Mouse (Mus musculus) neural tube, embryonic 15.5 days (tissue): Measurements from ENCODE around the gene Akap6. TPM values are rescaled to one million over a fixed set of nuclear protein-coding genes. Genes with fewer than 3 reads are reported as not detected.
A peak's percentile ranks its signal among the peaks of the same experiment; 100 is the strongest.

Source experiments
- ATAC-seq: fragments of 200-750 bp; cut with Nextera tagmentation; 2 replicates; pipeline ENCODE4 v1.8.0; 2017; ENCODE audit warnings: mild to moderate bottlenecking, moderate TSS enrichment, moderate library complexity; ENCODE audit not compliant: low FRiP score
- H3K27ac ChIP-seq: fragments of 300-500 bp; sonication (generic); replicated peaks from 2 replicates; pipeline ENCODE4 v1.5.1; 2015; ENCODE audit warnings: mild to moderate bottlenecking, inconsistent platforms
- H3K27me3 ChIP-seq: fragments of 300-500 bp; sonication (generic); replicated peaks from 2 replicates; pipeline ENCODE4 v1.6.1; 2015; ENCODE audit warnings: inconsistent platforms
- H3K36me3 ChIP-seq: fragments of 300-500 bp; sonication (generic); 2 replicates; pipeline ENCODE4 v1.6.1; 2015; ENCODE audit warnings: inconsistent platforms
- H3K4me1 ChIP-seq: fragments of 300-500 bp; sonication (generic); 2 replicates; pipeline ENCODE4 v1.6.1; 2015; ENCODE audit warnings: inconsistent platforms
- H3K4me2 ChIP-seq: fragments of 300-500 bp; sonication (generic); 2 replicates; pipeline ENCODE4 v1.6.1; 2015; ENCODE audit warnings: inconsistent platforms, mild to moderate bottlenecking, moderate library complexity
- H3K4me3 ChIP-seq: fragments of 300-500 bp; sonication (generic); replicated peaks from 2 replicates; pipeline ENCODE4 v1.5.1; 2015; ENCODE audit warnings: mild to moderate bottlenecking, inconsistent platforms
- H3K9ac ChIP-seq: fragments of 300-500 bp; sonication (generic); replicated peaks from 2 replicates; pipeline ENCODE4 v1.6.1; 2015; ENCODE audit warnings: mild to moderate bottlenecking, inconsistent platforms
- H3K9me3 ChIP-seq: fragments of 300-500 bp; sonication (generic); replicated peaks from 2 replicates; pipeline ENCODE4 v1.6.1; 2016; ENCODE audit warnings: inconsistent platforms
- WGBS: fragments of 180-500 bp; shearing (Covaris S2); methylation state at CpG from one replicate; pipeline ENCODE4 v1.1.7; 2015; ENCODE audit warnings: mixed read lengths; 5-methylcytosine and 5-hydroxymethylcytosine counted together
- polyA plus RNA-seq: library from polyadenylated mRNA; unstranded; fragments of >200 nt; fragmentation: Nextera tagmentation; extraction: Ambion mirVana; gene quantifications from 2 replicates; pipeline ENCODE4 v1.2.1, GENCODE M21; 2015

The Akap6 gene
- polyA plus RNA-seq, 1 experiment from 2014 or later: 24.4 TPM

DNA sequence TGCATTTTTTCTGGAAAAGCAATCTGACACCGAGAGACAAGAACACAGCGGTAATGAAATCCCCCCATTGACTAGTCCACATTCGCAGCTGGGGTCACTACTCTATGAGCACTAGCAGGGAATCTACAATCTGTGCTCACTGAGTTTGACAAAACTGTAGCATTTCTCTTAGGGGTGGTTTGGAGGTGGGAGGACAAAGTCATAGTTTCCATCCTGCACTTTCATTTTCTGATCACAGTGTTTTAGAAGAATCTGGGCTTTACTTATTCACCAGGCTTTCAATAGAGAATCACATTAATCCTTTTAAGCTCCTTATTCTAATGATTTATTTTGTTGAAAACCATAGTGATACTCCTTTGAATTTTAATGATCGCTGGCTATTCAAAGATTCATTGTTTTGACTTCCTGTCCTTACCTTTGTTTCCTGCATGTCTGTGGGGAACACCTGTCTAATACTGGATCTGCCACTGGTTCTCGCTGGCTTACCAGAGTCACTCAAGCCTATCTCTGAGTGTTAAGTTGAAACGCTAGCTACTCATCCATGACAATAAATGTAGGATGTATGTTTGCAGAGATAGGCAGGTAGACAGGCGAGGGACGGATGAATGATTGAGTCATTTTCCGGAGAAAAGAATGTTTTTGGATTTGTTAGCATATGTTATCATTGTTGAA lies 325.5 kb downstream of the Akap6 start:
- ATAC-seq: no peak

DNA sequence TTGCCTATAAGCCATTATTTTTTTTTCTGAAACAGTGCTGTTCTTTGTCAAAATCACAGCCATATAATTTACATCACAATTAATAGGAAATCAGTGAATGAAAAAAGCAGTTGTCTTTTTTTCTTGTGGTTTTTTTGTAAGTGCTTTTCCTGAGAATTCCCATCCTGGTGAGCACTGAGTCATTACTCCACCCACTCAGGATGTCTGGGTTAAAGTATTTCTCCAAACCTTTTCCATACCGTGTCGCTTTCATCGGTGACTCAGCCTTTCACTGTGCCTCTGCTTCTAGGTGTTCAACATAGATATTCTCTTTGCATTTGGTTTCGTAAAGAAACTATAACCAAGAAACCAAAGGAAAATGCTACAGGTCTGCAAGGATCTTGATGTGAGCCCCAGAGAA lies 328.1 kb downstream of the Akap6 start:
- Histone ChIP-seq H3K27ac (no peak overlapping the region), H3K4me2 (no peak overlapping the region), H3K36me3 (no peaks in the 10 kb centered on the region), H3K9me3 (no peaks in the 10 kb centered on the region), H3K4me1 (peaks cover 5% of the 10 kb centered on the region; the same call in 1 of the 2 replicates), H3K27me3 (no peaks in the 10 kb centered on the region), H3K4me3 (no peak overlapping the region), H3K9ac (no peak overlapping the region)
- ATAC-seq: no peak
- WGBS: 80% methylated on average over 4 of the region's 4 CpGs

More for the DNA sequence above, 325.5 kb downstream of the Akap6 start:
- Histone ChIP-seq H3K36me3 (no peaks in the 10 kb centered on the region), H3K4me1 (peaks cover 5% of the 10 kb centered on the region; the same call in 1 of the 2 replicates), H3K27me3 (no peaks in the 10 kb centered on the region), H3K27ac (no peak overlapping the region), H3K9ac (no peak overlapping the region), H3K4me2 (no peak overlapping the region), H3K4me3 (no peak overlapping the region), H3K9me3 (no peaks in the 10 kb centered on the region)
- WGBS: 73% methylated on average over 9 of the region's 9 CpGs

DNA sequence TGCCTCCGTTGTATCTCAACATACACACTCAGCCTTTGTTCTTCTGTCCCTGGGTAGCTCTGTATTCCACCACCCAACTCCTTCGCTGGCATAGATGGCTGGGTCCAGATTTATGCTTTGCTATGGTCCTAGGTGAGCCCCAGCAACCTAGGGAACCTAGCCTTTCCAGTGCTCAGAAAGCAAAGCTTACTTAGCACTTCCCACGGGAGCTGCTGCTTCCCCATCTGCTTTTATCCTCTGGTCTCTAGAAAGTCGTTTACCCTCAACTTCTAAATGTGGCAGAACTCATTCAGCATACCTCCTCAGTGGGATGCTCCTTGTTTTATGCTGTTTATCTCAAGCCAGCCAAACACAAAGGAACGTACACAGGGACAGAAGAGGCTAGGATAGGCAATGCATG lies 329.7 kb downstream of the Akap6 start:
- no peaks in the 10 kb centered on the region for H3K9me3 ChIP-seq
- no peaks in the 10 kb centered on the region for H3K27me3 ChIP-seq
- H3K9ac ChIP-seq: no peak overlapping the region
- peaks cover 18% of the 10 kb centered on the region for H3K4me1 ChIP-seq
- no peak overlapping the region for H3K4me3 ChIP-seq
- 52% methylated on average over 5 of the region's 5 CpGs for WGBS
- H3K27ac ChIP-seq: no peak overlapping the region
- H3K4me2 ChIP-seq: no peak overlapping the region
- H3K36me3 ChIP-seq: no peaks in the 10 kb centered on the region
- no peak for ATAC-seq

DNA sequence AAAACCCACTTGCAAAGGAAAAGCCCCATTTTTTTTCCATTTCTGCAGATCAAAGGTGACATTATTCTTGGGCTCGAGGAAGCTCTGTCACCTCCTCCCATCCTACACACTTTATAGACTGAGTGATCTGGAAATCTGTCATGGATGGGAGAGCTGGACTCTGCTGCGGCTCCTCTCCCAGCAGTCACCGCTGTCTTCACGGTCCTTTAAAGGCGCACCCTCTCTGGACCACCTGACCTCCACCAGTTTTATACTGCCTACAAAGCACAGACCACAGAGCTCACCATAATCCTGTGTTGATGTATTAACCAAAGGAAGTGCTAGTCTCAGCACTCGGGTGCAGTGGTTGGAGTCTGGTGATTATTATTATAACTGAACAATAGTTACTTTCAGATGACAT lies 330.7 kb downstream of the Akap6 start:
- no peak overlapping the region for H3K4me2 ChIP-seq
- ATAC-seq: no peak
- H3K27me3 ChIP-seq: no peaks in the 10 kb centered on the region
- no peak overlapping the region for H3K4me3 ChIP-seq
- H3K9me3 ChIP-seq: no peaks in the 10 kb centered on the region
- WGBS: 65% methylated on average over 6 of the region's 6 CpGs
- H3K27ac ChIP-seq: no peak overlapping the region
- H3K4me1 ChIP-seq: peaks cover 21% of the 10 kb centered on the region
- H3K9ac ChIP-seq: no peak overlapping the region
- H3K36me3 ChIP-seq: no peaks in the 10 kb centered on the region

DNA sequence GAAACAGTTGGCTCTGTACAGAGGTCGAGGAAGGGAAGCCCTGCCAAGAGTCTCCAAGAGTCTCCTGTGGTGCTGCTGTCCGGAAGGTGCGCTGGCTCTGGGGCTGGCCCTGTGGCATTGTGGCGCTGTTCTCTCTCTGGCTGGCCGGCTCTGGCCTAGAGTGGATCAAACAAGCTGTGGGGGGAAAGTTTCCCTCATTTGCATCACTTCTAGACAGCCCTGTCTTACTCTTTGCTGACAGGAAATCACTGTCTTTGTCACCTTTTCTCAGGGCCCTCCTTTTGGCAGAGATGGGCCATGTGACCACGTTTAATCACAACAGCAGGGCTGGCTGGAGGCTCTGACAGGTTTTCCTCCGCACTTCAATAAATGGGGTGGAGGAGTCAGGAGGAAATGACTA lies 333.6 kb downstream of the Akap6 start:
- Histone ChIP-seq H3K27ac (peak overlapping the region; percentile 75), H3K9me3 (no peaks in the 10 kb centered on the region), H3K36me3 (no peaks in the 10 kb centered on the region), H3K27me3 (no peaks in the 10 kb centered on the region), H3K4me2 (peak overlapping the region; percentile 34; the same call in 1 of the 2 replicates), H3K4me1 (peaks cover 21% of the 10 kb centered on the region), H3K4me3 (no peak overlapping the region), H3K9ac (no peak overlapping the region)
- peak; percentile 74 for ATAC-seq
- 5% methylated on average over 7 of the region's 7 CpGs for WGBS

DNA sequence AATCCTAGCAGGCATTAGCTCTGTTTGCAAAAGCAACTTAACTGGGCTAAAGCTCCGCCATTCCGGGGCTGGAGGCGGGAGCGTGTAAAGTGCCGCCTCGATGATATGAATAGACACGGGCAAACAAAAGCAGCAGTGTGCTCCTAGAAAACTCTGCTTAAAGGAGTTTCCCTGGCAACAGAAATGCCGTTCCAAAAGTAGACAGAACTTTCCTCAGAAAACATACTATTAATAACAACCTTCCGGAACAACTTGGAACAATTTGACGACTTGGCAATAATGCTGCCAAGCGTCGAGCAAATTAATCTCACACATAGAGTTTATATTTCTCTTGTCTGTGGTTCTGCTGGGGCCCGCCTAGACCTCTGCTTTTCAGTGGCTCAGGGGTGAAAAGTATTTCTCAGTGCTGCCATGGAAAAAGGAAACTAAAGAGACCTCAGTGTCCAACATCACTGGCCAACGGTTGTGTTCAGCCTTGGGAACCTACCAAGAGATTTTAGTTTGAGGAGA lies 334.3 kb downstream of the Akap6 start:
- Histone ChIP-seq H3K27ac (peak overlapping the region; percentile 75), H3K9ac (no peak overlapping the region), H3K9me3 (no peaks in the 10 kb centered on the region), H3K4me3 (no peak overlapping the region), H3K4me1 (peaks cover 21% of the 10 kb centered on the region), H3K4me2 (peak overlapping the region; percentile 34; the same call in 1 of the 2 replicates), H3K36me3 (no peaks in the 10 kb centered on the region), H3K27me3 (no peaks in the 10 kb centered on the region)
- ATAC-seq: peak; percentile 83
- WGBS: 7% methylated on average over 14 of the region's 14 CpGs

DNA sequence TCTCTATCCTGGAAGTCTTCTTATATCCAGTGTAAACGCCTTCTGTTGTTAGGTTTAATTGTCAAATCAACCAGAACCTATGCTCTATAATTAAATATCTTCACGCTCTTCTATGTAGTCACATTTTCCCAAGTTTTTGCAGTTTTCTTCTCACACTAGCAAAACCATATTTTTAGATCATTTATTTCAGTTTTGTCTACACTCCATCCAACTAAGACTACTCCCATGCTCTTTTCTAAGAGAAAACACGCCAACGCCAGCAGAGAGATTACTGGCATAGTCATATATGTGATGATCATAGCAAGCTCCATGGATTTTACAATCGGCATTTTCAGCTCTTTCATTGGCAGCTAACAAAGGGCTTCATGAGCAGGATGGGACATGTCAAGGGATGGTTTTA lies 341.5 kb downstream of the Akap6 start:
- Histone ChIP-seq H3K9ac (no peak overlapping the region), H3K4me1 (no peaks in the 10 kb centered on the region), H3K4me3 (no peak overlapping the region), H3K36me3 (no peaks in the 10 kb centered on the region), H3K27ac (no peak overlapping the region), H3K4me2 (no peak overlapping the region), H3K9me3 (no peaks in the 10 kb centered on the region), H3K27me3 (no peaks in the 10 kb centered on the region)
- WGBS: 90% methylated on average over 5 of the region's 5 CpGs
- ATAC-seq: no peak

DNA sequence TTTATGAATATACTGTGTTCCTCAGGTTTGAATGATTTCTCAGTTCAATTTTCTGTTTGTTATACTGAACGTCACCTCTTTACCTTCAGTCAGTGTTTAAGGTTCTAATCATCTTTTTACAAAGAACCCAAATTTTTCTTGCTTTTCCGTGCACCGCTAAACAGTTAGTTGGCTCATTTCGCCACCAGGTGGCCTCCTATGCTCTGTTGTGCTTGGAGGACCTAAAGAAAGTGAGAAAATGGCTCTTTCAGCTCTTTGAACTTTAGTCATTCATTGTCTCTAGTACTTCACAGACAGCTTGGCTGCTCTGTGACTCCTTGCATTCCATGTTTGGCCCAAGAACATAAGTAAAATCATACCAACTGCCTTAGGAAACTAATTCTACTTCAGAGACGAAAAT lies 343.6 kb downstream of the Akap6 start:
- 22% methylated on average over 5 of the region's 5 CpGs for WGBS
- Histone ChIP-seq H3K9ac (no peak overlapping the region), H3K4me1 (no peaks in the 10 kb centered on the region), H3K27ac (no peak overlapping the region), H3K4me3 (no peak overlapping the region), H3K4me2 (no peak overlapping the region), H3K9me3 (no peaks in the 10 kb centered on the region), H3K36me3 (no peaks in the 10 kb centered on the region), H3K27me3 (no peaks in the 10 kb centered on the region)
- no peak for ATAC-seq

DNA sequence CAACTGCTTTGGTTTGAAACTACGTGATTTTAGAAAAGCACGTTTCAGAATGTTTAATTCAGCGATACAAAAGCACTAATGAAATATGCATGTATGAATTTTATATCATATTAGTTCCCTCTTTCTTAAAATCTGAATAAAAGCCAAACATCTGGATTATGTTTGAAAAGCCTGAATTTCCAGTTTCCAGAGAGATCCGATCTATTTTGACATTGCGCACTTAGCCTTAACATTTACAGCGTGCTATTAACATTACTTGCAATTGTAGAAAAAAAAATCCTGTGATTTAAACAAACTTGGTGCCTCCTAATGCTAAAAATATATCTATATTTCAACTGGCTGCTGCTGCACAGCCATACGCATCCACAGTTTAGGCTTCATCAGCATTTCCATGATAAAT lies 358.4 kb downstream of the Akap6 start:
- Histone ChIP-seq H3K9ac (no peak overlapping the region), H3K4me2 (no peak overlapping the region), H3K4me3 (no peak overlapping the region), H3K27ac (no peak overlapping the region), H3K4me1 (peaks cover 18% of the 10 kb centered on the region), H3K36me3 (no peaks in the 10 kb centered on the region), H3K9me3 (no peaks in the 10 kb centered on the region), H3K27me3 (no peaks in the 10 kb centered on the region)
- ATAC-seq: no peak
- 88% methylated on average over 7 of the region's 7 CpGs for WGBS

DNA sequence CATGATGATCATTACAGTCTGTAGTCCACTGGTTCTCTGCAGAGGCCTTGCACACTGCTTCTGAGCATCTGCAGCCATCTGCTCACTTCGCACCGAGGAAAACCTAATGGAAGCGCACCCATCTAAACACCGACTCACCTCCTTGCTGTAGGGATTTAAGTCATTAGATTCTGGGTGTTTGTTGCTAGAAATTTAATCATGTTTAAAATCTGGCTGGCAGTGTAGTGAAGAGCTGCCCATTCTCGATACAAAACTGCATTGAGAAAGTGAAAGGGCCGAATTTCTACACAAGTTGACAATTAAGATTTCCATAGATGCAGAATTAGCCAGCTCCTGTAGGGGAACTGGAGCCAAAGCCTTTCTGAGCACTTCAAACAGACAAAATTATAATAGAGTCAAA lies 361.7 kb downstream of the Akap6 start:
- H3K4me3 ChIP-seq: no peak overlapping the region
- H3K4me2 ChIP-seq: no peak overlapping the region
- H3K36me3 ChIP-seq: no peaks in the 10 kb centered on the region
- no peaks in the 10 kb centered on the region for H3K9me3 ChIP-seq
- no peak overlapping the region for H3K9ac ChIP-seq
- 31% methylated on average over 6 of the region's 6 CpGs for WGBS
- no peak; the same call in 1 of the 2 replicates for ATAC-seq
- H3K27ac ChIP-seq: peak overlapping the region; percentile 35; the same call in 1 of the 2 replicates
- no peaks in the 10 kb centered on the region for H3K27me3 ChIP-seq
- peaks cover 26% of the 10 kb centered on the region for H3K4me1 ChIP-seq

DNA sequence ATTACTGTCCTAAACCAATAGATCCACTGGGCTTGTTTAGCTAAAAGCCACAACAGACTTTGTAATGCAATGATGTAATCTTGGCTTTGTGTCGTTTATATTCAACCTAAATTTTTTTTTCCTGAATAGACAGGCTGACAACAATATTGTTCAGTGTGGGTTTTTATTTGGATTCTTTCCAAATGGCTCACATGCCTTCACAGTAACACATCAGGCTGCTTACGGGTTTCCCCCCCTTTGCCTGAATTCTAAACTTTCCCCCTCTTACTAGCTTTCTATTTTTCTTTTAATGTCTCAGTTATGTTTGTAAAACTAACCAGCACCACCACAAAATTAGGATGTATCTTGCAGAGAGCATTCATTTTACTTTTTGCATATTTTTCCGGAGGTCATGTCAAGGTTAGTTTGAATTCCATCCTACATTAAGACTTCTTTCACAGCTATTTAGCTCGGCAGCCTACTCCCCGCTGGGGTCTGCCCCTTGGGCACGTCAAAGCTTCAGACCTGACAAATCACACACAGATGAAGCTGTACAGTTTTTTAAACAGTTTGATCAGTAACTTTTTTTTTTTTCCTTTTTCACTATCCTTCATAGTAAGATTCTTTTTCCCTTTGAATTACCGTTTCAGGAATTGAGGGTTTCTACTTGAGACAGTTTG lies 362.4 kb downstream of the Akap6 start:
- Histone ChIP-seq H3K4me2 (0 out of 2 replicates have a peak overlapping the region, but pooled peaks have one; percentile 19), H3K36me3 (no peaks in the 10 kb centered on the region), H3K4me1 (peaks cover 26% of the 10 kb centered on the region), H3K27me3 (no peaks in the 10 kb centered on the region), H3K9ac (no peak overlapping the region), H3K4me3 (no peak overlapping the region), H3K27ac (peak overlapping the region; percentile 28; the same call in 1 of the 2 replicates), H3K9me3 (no peaks in the 10 kb centered on the region)
- ATAC-seq: no peak
- WGBS: 10% methylated on average over 7 of the region's 7 CpGs

DNA sequence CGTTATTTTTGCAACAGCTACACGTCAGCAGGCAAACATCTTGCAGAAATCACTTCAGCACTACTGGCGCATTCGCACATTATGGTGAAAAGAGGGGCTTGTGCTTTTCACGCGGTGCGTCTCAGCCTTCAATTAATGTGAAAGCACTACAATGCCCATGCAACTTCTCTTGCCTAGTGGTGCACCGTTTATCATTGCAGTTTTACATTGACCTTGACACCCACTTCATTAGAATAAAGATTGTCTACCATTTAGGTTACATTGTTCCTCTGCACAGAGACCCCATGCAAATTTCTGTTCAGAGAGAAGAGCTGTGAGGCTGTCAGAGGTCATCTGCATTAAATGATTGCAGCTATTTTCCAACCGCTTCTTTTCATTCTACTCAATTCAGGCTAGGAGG lies 363.8 kb downstream of the Akap6 start:
- WGBS: 14% methylated on average over 9 of the region's 9 CpGs
- Histone ChIP-seq H3K9ac (no peak overlapping the region), H3K4me1 (peaks cover 26% of the 10 kb centered on the region), H3K36me3 (no peaks in the 10 kb centered on the region), H3K9me3 (no peaks in the 10 kb centered on the region), H3K27me3 (no peaks in the 10 kb centered on the region), H3K4me2 (no peak overlapping the region), H3K4me3 (no peak overlapping the region), H3K27ac (no peak overlapping the region; the same call in 1 of the 2 replicates)
- ATAC-seq: no peak
